Mouse (Mus musculus): ENCODE results near the gene Ctdsp1.
A peak's percentile ranks its signal among the peaks of the same experiment; 100 is the strongest.

Gene Ctdsp1

GRCm38 (mm10) chr1:74397268-74397918 lies 6.1 kb downstream of the Ctdsp1 start:
- DNase-seq (ENCODE audit: low spot score): peak; percentile 95

GRCm38 (mm10) chr1:74397919-74398451 lies 6.7 kb downstream of the Ctdsp1 start:
- peak; percentile 63 for DNase-seq (ENCODE audit: low spot score)

GRCm38 (mm10) chr1:74400531-74400930 lies 9.2 kb downstream of the Ctdsp1 start:
- no peak for DNase-seq (ENCODE audit: low spot score)

GRCm38 (mm10) chr1:74401015-74401702 lies 9.8 kb downstream of the Ctdsp1 start:
- no peak for DNase-seq (ENCODE audit: low spot score)

GRCm38 (mm10) chr1:74404206-74404605 lies 12.9 kb downstream of the Ctdsp1 start:
- no peak for DNase-seq (ENCODE audit: low spot score)

- no peak for DNase-seq (ENCODE audit: low spot score)
These were observed 17.5 kb downstream of the Ctdsp1 start, which contains the start of gene Vil1 for GRCm38 (mm10) chr1:74408589-74409504. Gene Vil1, plus strand, starts transcription at chr1:74409376.

- DNase-seq (ENCODE audit: low spot score): no peak
These were observed 20.5 kb downstream of the Ctdsp1 start for GRCm38 (mm10) chr1:74411753-74412325.

- no peak for DNase-seq (ENCODE audit: low spot score)
These were observed 21.4 kb downstream of the Ctdsp1 start for GRCm38 (mm10) chr1:74412711-74413110.

- peak; percentile 67 for DNase-seq (ENCODE audit: low spot score)
These were observed 23.8 kb downstream of the Ctdsp1 start for GRCm38 (mm10) chr1:74415143-74415542.

GRCm38 (mm10) chr1:74418747-74419439 lies 27.6 kb downstream of the Ctdsp1 start:
- DNase-seq (ENCODE audit: low spot score): no peak

- no peak for DNase-seq (ENCODE audit: low spot score)
These were observed 28.1 kb downstream of the Ctdsp1 start for GRCm38 (mm10) chr1:74419440-74419794.

GRCm38 (mm10) chr1:74423147-74423546 lies 31.8 kb downstream of the Ctdsp1 start:
- no peak for DNase-seq (ENCODE audit: low spot score)

- no peak for DNase-seq (ENCODE audit: low spot score)
These were observed 34.5 kb downstream of the Ctdsp1 start for GRCm38 (mm10) chr1:74425845-74426244.

GRCm38 (mm10) chr1:74433220-74433619 lies 41.9 kb downstream of the Ctdsp1 start:
- DNase-seq (ENCODE audit: low spot score): no peak

- no peak for DNase-seq (ENCODE audit: low spot score)
These were observed 43.3 kb downstream of the Ctdsp1 start for GRCm38 (mm10) chr1:74434596-74434995.

GRCm38 (mm10) chr1:74435563-74435962 lies 44.3 kb downstream of the Ctdsp1 start:
- no peak for DNase-seq (ENCODE audit: low spot score)

- DNase-seq (ENCODE audit: low spot score): no peak
These were observed 46.6 kb downstream of the Ctdsp1 start for GRCm38 (mm10) chr1:74437702-74438427.

- DNase-seq (ENCODE audit: low spot score): no peak
These were observed 48.0 kb downstream of the Ctdsp1 start for GRCm38 (mm10) chr1:74439166-74439876.

GRCm38 (mm10) chr1:74444538-74444937 lies 53.2 kb downstream of the Ctdsp1 start:
- DNase-seq (ENCODE audit: low spot score): no peak

Measured in testis, postnatal 14 days (tissue).